Mouse (Mus musculus) fat pad, adult 2 months (tissue): ENCODE measurements around the gene Rpl28.
"Not testable (repeated sequence)": the region's sequence is repeated elsewhere in the genome, so short reads cannot be mapped to it uniquely, and the experiment has no call there.

Experiments used
- DNase-seq: peaks from one replicate; pipeline ENCODE4 v3.0.0-alpha.2; 2011; ENCODE audit warnings: low read depth, low spot score; ENCODE audit errors: extremely low read depth

Rpl28 gene

DNA sequence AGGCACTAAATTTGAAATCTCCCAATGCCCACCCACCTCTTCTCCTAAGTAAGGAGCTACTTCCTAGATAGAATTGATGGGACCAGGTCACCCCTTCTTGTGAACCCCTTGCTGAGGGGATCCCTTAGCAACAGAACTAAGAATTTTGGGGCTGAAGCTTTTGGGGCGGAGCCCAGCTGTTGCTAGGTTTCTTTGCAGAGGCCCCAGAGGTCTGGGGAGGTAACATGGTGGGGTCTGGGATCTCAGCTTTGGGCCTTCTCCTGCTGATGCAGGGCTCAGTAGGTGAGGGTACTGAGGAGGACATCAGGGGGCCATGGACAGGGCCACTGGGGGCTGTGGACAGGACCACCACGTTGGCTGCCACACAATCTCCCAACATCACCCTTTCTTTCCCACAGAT lies 9.9 kb upstream of the Rpl28 start, which contains the start of the genes Il11 and Tmem190:
TSS of gene Il11 (minus strand) at position 101 of the 400 bp plus-strand sequence.
TSS of gene Tmem190 (plus strand) at position 179 of the 400 bp plus-strand sequence.
- no peak for DNase-seq

DNA sequence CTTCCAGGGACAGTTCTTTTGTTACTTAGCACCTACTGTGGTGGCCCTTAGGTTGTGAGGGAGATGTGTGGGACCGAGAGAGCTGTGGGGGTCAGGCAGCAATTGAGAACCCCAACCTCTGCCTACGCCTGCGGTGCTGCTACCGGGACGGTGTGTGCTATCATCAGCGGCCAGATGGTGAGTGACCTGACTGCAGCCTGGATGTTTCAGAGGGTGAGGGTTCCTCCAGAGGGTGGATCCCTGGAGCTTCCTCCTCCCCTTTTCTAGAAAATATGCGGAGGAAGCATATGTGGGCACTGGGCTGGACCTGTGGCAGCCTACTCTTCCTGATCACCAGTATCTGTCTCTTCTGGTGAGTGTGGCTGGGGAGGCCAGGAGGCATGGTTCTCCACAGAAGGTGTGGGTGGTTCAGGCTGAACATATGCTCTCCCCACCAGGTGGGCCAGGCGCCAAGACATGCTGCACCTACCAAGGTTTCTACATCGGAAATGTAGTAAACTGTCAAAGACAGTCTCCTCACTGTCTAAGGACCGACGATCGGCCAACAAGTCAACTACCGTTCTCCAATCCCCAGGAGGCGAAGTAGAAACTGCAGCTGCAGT lies 8.9 kb upstream of the Rpl28 start:
- no peak for DNase-seq

DNA sequence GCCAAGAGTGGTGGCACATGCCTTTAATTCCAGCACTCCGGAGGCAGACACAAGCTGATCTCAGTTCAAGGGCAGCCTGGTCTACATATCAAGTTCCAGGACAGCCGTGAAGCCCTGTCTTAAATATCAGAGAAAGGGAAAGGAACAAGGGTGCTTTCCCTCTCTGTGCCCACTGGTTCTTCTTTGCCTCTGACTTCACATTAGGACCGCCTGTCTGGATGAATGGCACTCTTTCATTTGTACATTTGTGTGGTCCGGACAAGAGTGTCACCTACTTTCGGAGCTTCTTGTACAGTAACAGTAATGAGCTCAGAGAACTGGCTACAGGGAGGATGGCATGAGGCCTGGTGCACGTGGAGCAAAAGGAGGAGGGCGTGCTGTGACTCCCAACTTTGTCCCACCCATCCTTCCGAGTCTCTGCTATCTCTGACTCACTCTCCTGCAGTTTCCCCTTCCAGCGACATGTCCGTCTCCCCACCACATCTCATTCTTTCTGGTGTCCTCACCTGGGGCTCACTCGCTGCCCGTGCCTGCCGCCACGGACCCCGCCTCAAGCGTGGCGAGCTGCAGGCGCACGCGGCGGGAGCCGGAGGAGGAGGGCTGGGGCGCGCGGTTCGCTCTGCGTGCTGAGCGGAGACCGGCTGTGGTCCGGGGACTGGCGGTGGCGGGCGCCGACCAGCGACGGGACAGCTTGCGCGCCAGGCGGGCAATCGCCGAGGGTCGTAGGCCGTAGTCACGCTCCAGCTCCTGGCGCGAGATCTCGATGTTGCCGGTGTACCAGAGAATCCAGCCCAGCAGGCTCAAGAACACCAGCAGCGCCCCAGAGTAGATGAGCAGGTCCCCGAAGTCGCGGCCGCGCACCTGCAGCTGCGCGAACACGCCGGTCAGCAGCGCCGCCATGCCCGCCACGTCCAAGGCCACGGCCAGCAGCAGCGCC lies 3.9 kb upstream of the Rpl28 start:
- no peak for DNase-seq

DNA sequence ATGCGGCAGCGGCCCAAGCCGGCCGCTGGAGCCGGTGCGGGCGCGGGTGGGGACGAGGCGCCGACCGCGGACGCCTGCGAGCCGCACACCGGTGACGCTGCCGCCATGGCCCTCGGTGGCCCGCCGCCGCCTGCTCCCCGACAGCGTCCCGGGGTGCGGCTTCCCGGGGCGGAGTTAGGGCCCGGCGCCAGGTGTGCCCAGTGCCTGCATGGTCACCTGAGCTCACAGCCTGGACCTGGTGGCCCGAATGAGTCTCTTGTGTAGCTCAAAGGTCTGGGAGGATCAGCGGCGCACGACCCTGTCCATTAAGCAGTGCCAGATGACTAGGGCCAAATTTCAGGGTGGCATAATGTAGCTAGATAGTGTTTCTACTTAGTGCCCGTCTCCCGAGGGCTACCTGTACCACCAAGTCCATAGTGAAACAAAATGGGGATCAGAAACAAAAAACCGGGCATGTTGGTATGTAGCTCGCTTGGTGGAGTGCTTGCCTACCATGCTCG lies 3.2 kb upstream of the Rpl28 start, which contains the start of gene Tmem238:
TSS of gene Tmem238 (minus strand) at position 221 of the 500 bp plus-strand sequence.
- DNase-seq = no peak

DNA sequence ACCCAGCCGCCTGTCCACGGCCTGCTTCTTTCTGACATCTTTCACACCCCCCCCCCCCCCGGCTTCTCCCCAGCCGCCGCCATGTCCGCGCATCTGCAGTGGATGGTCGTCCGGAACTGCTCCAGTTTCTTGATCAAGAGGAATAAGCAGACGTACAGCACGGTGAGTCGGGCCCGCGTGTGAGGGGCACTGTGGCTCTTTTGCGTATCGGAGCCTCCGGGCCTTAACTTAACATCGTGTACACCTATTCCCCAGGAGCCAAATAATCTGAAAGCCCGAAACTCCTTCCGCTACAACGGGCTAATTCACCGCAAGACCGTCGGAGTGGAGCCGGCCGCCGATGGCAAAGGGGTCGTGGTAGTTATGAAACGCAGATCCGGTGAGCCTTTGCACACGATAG lies 574 bp downstream of the Rpl28 start:
- not testable (repeated sequence) for DNase-seq

DNA sequence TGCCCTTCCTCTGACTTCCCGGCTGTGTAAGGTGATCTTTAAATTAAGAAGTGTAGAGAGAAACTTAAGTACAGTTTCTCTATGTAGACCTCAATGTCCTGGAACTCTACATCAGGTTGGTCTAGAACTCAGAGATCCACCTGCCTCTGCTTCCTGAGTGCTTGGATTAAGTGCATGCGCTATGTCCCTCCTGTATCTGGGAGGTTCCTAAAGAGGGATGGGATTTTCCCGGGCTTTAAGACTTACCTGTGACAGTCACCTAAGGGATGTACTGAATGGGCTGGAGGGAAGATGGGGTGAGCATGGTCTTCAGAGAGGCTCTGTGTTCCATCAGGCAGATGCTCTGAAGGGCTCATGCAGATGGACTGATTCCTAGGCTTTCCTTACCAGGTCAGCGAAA lies 1.0 kb downstream of the Rpl28 start:
- DNase-seq = no peak

DNA sequence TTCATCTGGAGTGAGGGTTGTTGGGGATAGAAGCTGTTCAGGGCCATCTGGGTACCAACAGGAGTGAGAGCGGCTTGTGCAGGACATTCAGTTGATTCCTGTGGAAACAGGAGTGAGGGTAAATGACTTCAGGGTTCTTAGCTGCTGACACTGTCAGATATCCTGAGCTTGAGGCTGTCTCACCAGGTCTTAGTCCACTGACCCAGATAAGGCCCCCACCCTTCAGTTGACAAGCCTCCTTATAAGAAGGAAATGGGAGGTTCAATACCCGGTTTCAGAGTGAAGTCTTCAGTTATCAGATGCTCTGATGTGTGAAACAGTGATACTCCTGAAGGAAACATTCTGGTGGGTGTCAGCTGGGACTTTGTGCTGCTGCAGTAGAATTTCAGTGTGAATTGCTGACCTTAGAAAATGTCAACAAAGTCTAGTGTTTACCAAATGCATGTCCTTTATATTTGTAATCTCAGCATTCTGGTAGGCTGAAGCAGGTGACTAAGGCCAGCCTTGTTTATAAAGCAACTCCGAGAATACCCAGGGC lies 2.0 kb downstream of the Rpl28 start:
- DNase-seq = no peak

DNA sequence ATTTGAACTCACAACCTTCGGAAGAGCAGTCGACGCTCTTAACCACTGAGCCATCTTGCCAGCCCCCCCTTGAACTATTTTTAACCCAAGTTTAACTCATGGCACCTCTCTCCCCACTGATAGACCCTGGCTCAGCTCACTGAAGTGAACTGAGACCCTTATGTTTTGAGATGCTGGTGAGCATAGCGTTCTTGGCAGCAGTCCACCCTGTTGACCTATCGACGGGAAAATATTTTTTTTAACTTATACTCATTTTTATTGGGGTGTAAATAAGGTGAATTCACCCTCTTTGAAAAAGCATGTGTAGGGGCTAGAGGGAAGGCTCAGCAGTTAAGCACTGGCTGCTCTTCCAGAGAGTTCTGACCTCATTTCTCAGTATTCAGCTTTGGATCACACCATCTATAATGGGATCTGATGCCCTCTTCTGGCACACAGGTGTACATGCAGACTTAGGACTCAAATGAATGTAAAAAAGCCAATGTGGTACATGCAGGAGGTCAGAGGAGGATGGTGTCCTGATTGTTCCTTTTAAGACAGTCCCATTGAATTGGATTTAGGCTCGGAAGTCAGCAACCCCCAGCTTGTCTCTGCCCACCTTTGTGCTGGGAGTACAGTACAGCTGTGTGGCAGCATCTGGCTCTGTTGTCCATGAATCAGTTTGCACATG lies 3.2 kb downstream of the Rpl28 start:
- no peak for DNase-seq

DNA sequence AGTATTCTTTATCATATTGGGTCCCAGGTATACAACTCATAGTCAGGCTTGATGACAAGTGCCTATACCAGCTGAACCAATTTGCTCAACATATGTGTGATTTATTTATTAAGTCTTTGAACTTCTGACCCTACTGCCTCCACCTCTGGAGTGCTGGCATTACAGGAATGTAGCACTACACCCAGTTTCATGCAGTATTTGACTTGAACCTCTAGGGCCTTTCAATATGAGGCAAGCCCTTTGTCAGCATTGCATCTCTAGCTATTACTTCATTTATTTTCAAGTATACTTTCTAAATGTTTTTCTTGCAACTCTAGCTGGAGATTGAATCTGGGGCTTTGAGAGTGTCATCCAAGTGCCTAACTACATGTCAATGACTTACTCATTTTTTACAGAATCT lies 9.6 kb downstream of the Rpl28 start:
- no peak for DNase-seq

DNA sequence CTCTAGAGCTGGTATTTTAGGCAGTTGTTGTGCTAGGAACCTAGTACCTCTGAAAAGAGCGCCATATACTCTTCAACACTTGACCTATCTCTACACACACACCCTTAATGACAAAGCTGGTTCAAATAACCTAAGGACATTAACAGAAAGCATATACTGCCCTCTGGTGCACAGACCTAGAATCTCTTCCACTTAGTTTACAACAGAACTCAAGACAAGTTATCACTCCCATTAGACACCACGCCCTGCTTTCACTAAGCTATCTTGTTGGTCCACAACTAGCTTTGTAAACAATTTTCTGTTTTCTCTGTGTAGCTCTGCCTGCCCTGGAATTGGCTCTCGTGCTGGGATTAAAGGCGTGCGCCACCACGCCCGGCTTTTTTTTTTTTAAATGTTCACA lies 14.0 kb downstream of the Rpl28 start:
- DNase-seq = no peak

DNA sequence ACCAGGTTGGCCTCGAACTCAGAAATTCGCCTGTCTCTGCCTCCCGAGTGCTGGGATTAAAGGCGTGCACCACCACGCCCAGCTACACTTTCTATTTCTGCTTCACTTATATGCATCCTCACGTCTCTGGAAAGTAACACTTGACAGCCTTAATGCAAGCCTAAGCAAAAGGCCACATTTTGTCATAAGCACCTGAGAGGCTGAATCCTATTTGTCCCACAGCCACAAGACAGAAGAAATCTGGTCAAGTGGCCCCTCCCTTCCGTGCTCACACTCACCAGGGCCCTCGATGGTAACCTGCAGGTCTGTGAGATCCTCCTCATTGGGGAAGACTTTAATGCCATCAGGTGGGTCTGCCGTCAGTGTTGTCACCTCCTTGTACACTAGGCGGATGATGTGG lies 18.5 kb downstream of the Rpl28 start:
- not testable (repeated sequence) for DNase-seq

DNA sequence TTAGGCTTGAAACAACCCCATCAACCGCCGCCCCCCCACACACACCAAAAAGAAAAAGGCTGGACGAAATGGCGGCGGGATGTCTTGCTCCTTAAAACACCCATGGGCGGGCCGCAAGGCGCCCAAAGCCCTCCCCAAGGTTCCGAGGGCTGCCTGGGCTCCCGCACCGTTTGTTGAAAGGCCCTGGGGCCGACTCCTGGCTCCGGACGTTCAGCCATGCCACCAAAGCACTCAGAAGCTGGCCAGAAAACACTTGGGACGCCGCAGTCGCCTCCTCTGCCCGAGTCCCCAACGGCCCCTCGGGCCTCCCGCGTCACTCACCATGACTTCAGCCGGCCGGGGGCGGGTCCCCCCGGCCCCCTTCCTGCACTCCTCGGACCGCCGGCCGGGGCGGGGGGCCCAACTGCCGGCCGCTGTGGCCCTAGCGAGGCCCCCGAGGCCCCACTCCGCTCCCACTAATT lies 19.2 kb downstream of the Rpl28 start:
- DNase-seq = no peak

DNA sequence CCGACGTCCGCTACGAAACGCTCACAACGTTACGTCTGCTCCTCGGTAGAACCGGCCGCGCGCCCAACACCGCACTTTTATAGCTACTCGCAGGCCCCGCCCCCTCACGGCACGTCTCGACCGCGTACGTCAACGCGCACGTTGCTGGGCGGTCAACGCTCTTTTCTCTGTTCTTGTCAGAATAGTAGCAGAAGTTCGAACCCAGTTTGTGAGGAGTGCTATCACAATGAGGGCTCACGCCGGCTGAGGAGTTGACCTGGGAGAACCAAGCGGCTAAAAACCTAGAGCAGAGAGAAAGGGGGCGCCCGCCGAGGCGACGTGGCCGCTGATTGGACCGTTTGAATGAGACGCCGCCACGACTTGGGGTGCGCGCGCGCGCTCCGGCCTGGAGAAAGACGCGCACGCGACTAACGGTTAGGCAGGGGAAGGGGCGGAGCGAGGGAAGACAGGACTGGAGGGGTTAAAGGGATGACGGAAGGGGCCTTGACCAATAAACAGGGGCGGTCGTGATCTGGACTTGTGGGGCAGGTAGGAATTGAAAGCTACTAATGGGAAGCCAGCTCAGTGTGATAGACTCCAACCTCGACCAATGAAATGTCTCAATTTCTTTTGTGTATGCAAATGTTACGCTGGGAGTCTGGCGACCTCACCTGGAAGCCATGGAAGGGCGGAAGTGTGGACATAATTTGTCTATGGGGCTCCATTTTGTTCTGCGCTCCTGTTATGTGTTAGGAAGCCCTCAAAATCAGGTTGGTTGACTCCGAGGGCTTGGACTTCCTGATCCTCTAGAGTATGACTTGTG lies 19.8 kb downstream of the Rpl28 start, which contains the start of gene Ube2s:
TSS of gene Ube2s (minus strand) at position 288 of the 802 bp plus-strand sequence.
- DNase-seq = peak; percentile 99

DNA sequence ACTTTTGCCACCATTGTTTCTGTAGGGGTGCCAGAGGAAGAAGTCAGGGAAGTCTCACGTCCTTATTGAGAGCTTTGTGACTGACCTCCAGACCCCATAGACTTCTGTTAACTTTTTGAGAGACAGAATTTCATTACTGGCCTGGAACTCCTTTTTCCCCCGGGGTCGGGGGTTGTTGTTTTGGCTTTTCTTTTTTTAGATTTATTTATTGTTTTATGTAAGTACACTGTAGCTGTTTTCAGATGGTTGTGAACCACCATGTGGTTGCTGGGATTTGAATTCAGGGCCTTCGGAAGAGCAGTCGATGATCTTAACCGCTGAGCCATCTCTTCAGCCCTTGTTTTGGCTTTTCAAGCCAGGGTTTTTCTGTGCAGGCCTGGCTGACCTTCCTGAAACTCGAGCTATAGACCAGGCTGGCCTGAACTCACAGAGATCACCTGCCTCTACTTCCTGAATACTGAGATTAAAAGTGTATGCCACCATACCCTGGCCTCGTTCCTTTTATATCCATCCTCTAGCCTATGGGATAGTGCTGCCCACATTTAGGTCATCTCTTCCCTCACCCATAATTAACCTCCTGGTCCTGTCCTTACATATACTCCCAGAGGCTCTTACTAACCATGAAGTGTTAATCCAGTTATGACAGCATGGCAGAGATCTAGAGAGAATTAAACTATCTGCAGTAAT lies 20.6 kb downstream of the Rpl28 start:
- no peak for DNase-seq

DNA sequence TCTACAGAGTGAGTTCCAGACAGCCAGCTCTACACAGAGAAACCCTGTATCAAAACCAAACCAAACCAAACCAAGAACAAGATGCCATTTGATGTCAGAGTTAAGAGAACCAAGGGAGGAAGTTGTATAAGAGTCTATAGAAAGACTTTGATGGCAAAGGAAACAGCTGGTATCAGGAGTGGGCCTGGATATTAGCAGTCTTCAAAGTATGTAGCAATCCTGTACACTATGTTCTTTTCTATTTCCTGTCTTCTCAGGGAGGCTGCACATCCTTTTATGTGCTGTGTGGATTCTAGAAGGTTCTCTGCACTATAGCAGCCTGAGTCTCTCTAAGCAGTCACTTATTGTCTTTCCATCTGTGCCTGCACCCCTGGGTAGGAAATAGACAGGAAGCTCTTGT lies 23.9 kb downstream of the Rpl28 start:
- DNase-seq = no peak

DNA sequence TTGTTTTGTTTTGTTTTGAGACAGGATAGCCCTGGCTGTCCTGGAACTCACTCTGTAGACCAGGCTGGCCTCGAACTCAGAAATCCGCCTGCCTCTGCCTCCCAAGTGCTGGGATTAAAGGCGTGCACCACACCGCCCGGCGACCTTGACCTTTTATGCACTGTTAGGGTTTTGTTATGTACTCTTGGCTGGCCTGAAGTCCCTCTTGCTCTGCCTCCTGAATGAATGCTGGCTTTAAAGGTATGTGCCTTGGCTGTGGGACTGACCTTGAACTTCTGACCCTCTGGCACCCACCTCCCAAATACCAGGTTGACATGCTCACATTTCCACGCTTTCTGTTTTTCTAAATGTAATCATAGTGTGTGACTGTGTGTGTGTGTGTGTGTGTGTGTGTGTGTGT lies 28.3 kb downstream of the Rpl28 start:
- not testable (repeated sequence) for DNase-seq

DNA sequence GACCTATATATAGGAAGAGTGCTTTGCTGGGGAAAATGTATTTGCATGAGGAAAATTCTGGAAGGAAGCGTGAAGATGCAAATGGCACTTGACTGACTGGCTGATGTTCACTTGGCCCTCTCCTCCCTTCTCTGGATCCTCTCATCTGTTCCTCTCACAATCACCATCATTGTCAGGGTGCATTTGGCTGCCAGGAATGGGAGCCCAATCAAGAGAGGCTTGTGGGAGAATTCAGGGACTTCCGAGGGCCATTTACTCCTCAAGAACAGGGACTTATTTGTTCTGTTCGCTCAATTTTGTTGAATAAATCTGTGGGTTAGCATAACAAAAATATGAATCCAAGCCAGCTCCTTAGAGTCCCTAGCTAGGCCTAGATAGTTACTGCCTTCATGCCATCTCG lies 29.0 kb downstream of the Rpl28 start:
- no peak for DNase-seq

DNA sequence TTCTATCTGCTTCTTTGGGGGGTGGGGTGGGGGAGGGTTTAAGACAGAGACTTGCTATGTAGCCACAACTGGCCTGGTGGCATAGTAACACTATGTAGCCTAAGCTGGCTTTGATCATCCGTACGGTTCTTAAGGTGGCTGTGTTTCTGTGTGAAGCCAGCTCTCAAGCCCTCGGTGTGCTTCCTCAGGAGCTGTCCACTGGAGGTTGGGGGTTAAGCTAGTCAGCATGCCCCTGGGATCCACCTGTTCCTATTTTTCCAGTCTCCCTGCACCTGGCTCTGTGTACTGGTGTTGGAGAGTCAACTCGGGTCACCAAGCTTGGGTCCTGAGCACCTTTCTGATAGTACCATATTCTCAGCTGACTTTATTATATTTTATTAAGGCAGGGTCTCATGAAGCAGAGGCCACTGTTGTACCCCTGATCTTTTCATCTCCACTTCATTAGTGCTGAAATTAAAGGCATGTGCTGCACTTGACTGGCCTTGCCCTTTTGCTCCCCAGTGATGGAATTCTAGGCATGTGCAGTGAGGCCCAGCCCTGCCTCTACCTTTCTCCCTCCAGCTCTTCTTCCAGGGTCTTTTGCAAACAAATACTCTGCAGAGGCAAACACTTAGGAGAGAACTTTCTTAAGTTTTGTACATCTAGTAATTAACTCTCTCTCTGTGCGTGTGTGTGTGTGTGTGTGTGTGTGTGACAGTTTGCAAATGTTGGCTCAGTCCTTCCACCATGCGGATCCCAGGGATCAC lies 29.7 kb downstream of the Rpl28 start:
- DNase-seq = no peak

DNA sequence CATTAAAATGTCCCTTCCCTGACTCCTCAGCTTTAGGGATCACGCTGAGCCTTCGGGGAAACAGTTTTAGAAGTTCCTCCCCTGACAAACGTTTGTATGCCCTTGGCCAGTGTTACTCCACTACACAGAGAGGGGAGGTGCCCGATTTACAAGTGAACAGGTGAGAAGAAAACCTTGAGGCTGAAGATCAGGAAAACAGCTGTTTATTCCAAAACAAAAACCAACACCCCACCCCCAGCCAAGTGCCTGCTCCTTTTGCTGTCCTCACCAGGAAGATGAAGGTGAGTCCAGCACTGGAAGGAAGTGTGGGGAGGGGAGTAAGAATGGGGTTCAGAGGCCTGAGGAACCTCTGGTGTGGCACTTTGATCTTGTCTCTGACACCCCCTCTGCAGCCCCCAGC lies 32.7 kb downstream of the Rpl28 start:
- DNase-seq = no peak
